Mouse (Mus musculus): ENCODE measurements around the gene Rnf126. TPM values are rescaled to one million over a fixed set of nuclear protein-coding genes. Genes with fewer than 3 reads are reported as not detected.

Rnf126 gene
- polyA plus RNA-seq, 1 experiment from 2014 or later, result 77.0 TPM

DNA sequence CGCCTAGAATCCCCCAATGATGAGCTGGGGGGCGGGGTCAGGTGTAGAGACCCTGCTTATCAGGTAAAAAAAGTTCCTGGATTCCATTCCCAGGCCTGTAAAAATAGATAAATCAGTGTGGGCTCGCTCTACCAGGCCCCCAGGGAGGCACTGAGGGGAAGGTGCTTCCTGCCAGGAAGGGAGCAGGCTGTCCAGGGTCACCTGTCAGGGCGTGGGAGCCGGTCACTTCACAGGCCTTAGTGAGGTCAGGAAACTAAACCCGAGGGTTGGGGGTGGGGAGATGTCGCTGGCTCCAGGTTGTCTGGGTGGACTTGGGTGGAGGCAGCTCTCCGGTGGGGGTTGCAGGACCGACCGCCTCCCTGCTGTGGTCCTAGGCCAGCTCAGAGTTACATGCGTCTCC lies 38.9 kb upstream of the Rnf126 start:
- Histone ChIP-seq H3K4me1 (ENCODE audit: insufficient read depth, low read length) (peaks cover 69% of the 10 kb centered on the region), H3K4me3 (ENCODE audit: low read length) (no peak overlapping the region), H3K9ac (replicated peaks; ENCODE audit: low read length) (0 out of 2 replicates have a peak overlapping the region, but pooled peaks have one; percentile 10)

DNA sequence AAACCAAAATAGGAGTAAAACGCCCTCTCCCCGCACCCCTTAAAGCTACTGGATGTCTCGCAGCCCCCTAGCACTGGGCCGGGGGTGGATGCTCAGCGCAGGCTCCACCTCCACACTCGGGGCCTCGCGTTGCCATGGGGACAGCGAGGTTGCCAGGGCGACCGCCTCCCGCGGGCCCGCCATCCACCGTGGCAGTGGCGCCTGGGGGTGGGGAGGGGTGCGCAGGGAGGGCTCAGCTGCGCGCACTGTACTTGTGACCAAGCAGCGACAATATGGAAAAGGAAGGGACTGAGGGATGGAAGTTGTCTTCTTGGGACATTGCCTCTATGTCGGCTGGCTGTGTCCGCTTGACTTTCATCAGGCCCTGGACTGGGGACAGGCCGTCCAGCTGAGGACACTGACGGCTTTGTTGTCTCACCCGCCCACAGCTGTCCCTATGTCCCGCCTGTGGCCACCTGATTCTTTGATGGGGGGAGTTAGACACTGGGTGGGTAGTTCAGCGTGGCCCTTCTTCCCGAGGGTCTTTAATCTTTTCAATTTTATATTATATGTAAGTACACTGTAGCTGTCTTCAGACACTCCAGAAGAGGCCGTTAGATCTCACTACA lies 37.1 kb upstream of the Rnf126 start:
- H3K4me3 ChIP-seq (ENCODE audit: low read length), result no peak overlapping the region
- no peak overlapping the region; the same call in 1 of the 2 replicates for H3K27ac ChIP-seq (ENCODE audit: low read length)
- peak overlapping the region; percentile 27 for H3K4me2 ChIP-seq (replicated peaks; ENCODE audit: low read depth, low read length)
- ATAC-seq (ENCODE audit: low FRiP score, low TSS enrichment), result peak; percentile 50
- no peaks in the 10 kb centered on the region for H3K27me3 ChIP-seq (ENCODE audit: insufficient read depth, low read length)
- H3K9me3 ChIP-seq (ENCODE audit: low read length), result no peaks in the 10 kb centered on the region
- peaks cover 10% of the 10 kb centered on the region for H3K36me3 ChIP-seq (ENCODE audit: insufficient read depth, low read length)
- 7% methylated on average over 29 of the region's 29 CpGs for WGBS
- H3K4me1 ChIP-seq (ENCODE audit: insufficient read depth, low read length), result peaks cover 78% of the 10 kb centered on the region
- peak overlapping the region; percentile 44 for H3K9ac ChIP-seq (replicated peaks; ENCODE audit: low read length)

More for the DNA sequence above, 38.9 kb upstream of the Rnf126 start:
- peak overlapping the region; percentile 3; the same call in 1 of the 2 replicates for H3K4me2 ChIP-seq (replicated peaks; ENCODE audit: low read depth, low read length)
- no peaks in the 10 kb centered on the region for H3K27me3 ChIP-seq (ENCODE audit: insufficient read depth, low read length)
- no peak for ATAC-seq (ENCODE audit: low FRiP score, low TSS enrichment)
- peaks cover 22% of the 10 kb centered on the region for H3K36me3 ChIP-seq (ENCODE audit: insufficient read depth, low read length)
- H3K27ac ChIP-seq (ENCODE audit: low read length), result peak overlapping the region; percentile 81; the same call in 1 of the 2 replicates
- 20% methylated on average over 11 of the region's 11 CpGs for WGBS
- no peaks in the 10 kb centered on the region for H3K9me3 ChIP-seq (ENCODE audit: low read length)

DNA sequence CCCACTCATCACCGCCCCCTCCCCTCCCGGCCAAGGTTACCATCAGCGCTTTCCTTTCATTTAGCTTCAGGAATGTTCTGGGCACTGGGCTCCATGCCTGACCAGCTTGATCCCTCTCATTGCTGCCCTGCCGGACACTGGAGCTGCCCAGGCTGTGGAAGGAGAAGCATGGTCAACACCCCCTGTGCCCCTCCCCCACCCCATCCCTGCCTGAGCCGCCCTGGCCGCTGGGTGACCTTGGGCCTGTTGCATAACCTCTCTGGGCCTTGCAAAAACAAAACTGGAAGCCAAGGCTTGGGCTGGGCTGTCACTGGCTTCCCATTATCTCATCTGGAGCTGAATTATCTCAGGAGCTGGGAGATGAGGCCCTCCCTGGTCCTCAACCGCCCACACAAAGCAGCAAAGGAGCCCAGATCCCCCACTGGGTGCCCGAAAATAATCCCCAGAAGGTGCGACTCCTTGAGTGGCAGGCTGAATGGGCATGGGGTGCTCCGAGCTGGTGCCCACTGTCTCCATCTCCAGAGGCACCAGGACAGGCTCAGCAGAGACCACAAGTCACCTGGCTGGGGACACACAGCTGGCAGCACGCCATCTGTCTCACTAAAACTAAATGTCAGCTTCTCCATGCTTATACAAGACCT lies 35.7 kb upstream of the Rnf126 start:
- Histone ChIP-seq H3K9me3 (ENCODE audit: low read length) (no peaks in the 10 kb centered on the region), H3K9ac (replicated peaks; ENCODE audit: low read length) (peak overlapping the region; percentile 29; the same call in 1 of the 2 replicates), H3K27ac (ENCODE audit: low read length) (peak overlapping the region; percentile 80), H3K4me1 (ENCODE audit: insufficient read depth, low read length) (peaks cover 82% of the 10 kb centered on the region), H3K36me3 (ENCODE audit: insufficient read depth, low read length) (peaks cover 2% of the 10 kb centered on the region; the same call in 1 of the 2 replicates), H3K4me2 (replicated peaks; ENCODE audit: low read depth, low read length) (peak overlapping the region; percentile 18; the same call in 1 of the 2 replicates), H3K27me3 (ENCODE audit: insufficient read depth, low read length) (no peaks in the 10 kb centered on the region), H3K4me3 (ENCODE audit: low read length) (no peak overlapping the region)
- WGBS, result 28% methylated on average over 11 of the region's 11 CpGs
- ATAC-seq (ENCODE audit: low FRiP score, low TSS enrichment), result peak; percentile 67

DNA sequence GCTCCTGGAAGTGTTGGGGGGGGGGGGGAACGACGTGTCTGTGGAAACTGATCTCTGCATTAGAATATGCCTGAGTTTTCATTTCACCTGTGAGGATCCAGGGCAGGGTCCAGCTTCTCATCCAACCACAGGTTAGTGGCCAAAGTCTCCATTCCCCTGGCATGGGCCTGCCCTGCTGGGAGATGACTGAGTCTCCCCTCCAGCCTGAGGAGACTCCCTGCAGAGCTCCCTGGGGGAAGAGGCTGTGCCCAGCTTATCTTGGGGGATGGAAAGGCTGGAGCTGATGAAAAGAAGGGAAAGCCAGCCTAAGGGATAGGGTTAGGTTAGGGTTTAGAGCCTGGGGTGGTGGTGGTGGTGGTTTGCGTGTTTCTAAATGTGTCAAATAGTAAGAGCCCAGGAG lies 35.1 kb upstream of the Rnf126 start:
- peak overlapping the region; percentile 29; the same call in 1 of the 2 replicates for H3K9ac ChIP-seq (replicated peaks; ENCODE audit: low read length)
- H3K27ac ChIP-seq (ENCODE audit: low read length), result peak overlapping the region; percentile 80
- H3K4me1 ChIP-seq (ENCODE audit: insufficient read depth, low read length), result peaks cover 82% of the 10 kb centered on the region
- peak; percentile 9; the same call in 1 of the 2 replicates for ATAC-seq (ENCODE audit: low FRiP score, low TSS enrichment)
- no peak overlapping the region for H3K4me3 ChIP-seq (ENCODE audit: low read length)
- WGBS, result 25% methylated on average over 3 of the region's 3 CpGs
- no peaks in the 10 kb centered on the region for H3K9me3 ChIP-seq (ENCODE audit: low read length)
- H3K4me2 ChIP-seq (replicated peaks; ENCODE audit: low read depth, low read length), result no peak overlapping the region
- H3K36me3 ChIP-seq (ENCODE audit: insufficient read depth, low read length), result no peaks in the 10 kb centered on the region
- H3K27me3 ChIP-seq (ENCODE audit: insufficient read depth, low read length), result no peaks in the 10 kb centered on the region

DNA sequence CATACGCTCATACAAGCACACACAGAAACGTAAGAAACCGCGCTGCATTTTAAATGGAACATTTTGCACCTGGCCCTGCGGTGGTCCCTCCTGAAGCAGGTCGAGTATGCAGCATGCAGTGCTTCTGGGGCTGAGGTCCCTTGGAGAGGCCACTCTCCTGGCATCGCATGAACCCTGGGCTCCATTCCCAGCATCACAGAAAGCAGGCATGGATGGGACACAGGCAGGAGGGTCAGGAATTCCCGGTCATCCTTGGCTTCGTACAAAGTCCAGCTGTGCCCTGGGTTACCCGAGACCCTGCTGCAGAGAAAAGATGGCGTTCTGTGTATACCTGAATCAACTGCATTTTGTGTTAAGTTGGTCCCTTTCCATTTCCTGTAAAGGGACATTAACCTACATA lies 33.8 kb upstream of the Rnf126 start:
- Histone ChIP-seq H3K4me2 (replicated peaks; ENCODE audit: low read depth, low read length) (no peak overlapping the region), H3K9me3 (ENCODE audit: low read length) (no peaks in the 10 kb centered on the region), H3K4me3 (ENCODE audit: low read length) (no peak overlapping the region), H3K27me3 (ENCODE audit: insufficient read depth, low read length) (no peaks in the 10 kb centered on the region), H3K36me3 (ENCODE audit: insufficient read depth, low read length) (no peaks in the 10 kb centered on the region), H3K9ac (replicated peaks; ENCODE audit: low read length) (no peak overlapping the region), H3K27ac (ENCODE audit: low read length) (no peak overlapping the region), H3K4me1 (ENCODE audit: insufficient read depth, low read length) (peaks cover 77% of the 10 kb centered on the region)
- WGBS, result 74% methylated on average over 11 of the region's 11 CpGs
- no peak for ATAC-seq (ENCODE audit: low FRiP score, low TSS enrichment)

DNA sequence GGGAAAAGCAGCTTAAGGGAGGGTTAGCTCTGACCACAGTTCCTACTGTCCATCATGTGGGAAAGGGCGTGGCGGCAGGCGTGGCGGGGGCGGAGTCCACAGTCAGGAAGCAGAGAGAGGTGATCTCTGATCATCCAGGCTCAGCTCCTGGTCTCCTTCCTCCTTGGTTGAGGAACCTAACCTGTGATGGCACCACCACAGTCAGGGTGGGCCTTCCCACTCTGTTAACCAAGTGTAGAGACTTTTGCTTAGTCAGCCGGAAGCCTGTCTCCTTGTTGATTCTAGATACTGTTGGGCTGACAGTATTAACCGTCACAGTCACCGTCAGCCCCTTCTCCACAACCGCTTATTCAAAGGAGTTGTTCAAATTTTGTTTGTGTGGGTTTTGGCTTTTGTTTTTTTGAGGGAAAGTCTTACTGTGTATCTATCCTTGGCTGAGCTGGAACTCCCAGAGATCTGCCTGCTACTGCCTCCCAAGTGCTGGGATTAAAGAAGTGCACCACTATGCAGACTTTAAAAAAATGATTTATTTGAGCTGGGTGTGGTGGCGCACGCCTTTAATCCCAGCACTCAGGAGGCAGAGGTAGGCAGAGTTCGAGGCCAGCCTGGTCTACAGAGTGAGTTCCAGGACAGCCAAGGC lies 31.7 kb upstream of the Rnf126 start:
- peaks cover 67% of the 10 kb centered on the region for H3K4me1 ChIP-seq (ENCODE audit: insufficient read depth, low read length)
- H3K4me3 ChIP-seq (ENCODE audit: low read length), result no peak overlapping the region
- no peak overlapping the region for H3K9ac ChIP-seq (replicated peaks; ENCODE audit: low read length)
- no peak overlapping the region for H3K27ac ChIP-seq (ENCODE audit: low read length)
- H3K9me3 ChIP-seq (ENCODE audit: low read length), result no peaks in the 10 kb centered on the region
- H3K27me3 ChIP-seq (ENCODE audit: insufficient read depth, low read length), result no peaks in the 10 kb centered on the region
- no peak for ATAC-seq (ENCODE audit: low FRiP score, low TSS enrichment)
- no peaks in the 10 kb centered on the region for H3K36me3 ChIP-seq (ENCODE audit: insufficient read depth, low read length)
- no peak overlapping the region for H3K4me2 ChIP-seq (replicated peaks; ENCODE audit: low read depth, low read length)
- 75% methylated on average over 12 of the region's 12 CpGs for WGBS

DNA sequence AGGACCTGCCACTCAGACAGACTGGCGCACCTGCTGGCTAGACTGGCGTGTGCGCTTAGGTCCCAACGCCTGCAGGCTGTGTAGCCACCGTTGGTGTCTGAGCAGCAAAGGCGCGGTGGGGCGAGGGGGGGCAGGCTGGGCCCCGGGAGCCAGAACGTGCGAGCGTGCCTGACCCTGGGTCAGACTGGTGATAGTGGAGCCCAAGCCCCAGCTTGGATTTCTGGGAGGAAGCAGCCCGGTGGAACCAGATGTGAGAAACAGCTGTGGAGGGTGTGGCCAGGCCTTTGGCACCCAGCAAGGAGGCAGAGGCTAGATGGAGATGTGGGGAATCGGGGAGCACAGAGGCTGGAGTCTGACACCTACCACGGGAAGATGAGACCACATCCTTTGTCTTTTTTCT lies 30.6 kb upstream of the Rnf126 start:
- H3K27ac ChIP-seq (ENCODE audit: low read length), result 0 out of 2 replicates have a peak overlapping the region, but pooled peaks have one; percentile 20
- H3K9me3 ChIP-seq (ENCODE audit: low read length), result no peaks in the 10 kb centered on the region
- H3K27me3 ChIP-seq (ENCODE audit: insufficient read depth, low read length), result no peaks in the 10 kb centered on the region
- no peaks in the 10 kb centered on the region for H3K36me3 ChIP-seq (ENCODE audit: insufficient read depth, low read length)
- H3K9ac ChIP-seq (replicated peaks; ENCODE audit: low read length), result peak overlapping the region; percentile 41
- H3K4me2 ChIP-seq (replicated peaks; ENCODE audit: low read depth, low read length), result no peak overlapping the region
- ATAC-seq (ENCODE audit: low FRiP score, low TSS enrichment), result no peak
- H3K4me1 ChIP-seq (ENCODE audit: insufficient read depth, low read length), result peaks cover 64% of the 10 kb centered on the region
- 32% methylated on average over 15 of the region's 15 CpGs for WGBS
- H3K4me3 ChIP-seq (ENCODE audit: low read length), result no peak overlapping the region

DNA sequence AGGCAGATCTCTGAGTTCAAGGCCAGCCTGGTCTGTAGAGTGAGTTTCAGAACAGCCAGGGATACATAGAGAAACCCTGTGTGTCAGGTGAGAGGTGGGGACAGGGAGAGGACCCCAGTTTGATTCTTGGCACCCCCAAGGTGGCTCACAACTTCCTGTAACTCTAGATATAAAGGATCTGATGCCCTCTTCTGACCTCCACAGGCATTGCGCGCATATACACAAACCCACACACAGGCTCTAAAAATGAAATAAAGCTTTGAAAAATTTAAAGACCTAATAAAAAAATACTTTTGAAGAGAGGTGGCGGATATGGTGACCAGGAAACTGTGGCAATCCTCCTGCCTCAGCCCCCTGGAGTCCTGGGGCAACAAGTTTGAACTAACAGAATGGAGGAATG lies 29.2 kb upstream of the Rnf126 start:
- Histone ChIP-seq H3K4me1 (ENCODE audit: insufficient read depth, low read length) (peaks cover 50% of the 10 kb centered on the region), H3K27ac (ENCODE audit: low read length) (no peak overlapping the region), H3K36me3 (ENCODE audit: insufficient read depth, low read length) (no peaks in the 10 kb centered on the region), H3K4me3 (ENCODE audit: low read length) (no peak overlapping the region), H3K9me3 (ENCODE audit: low read length) (no peaks in the 10 kb centered on the region), H3K27me3 (ENCODE audit: insufficient read depth, low read length) (no peaks in the 10 kb centered on the region), H3K9ac (replicated peaks; ENCODE audit: low read length) (no peak overlapping the region), H3K4me2 (replicated peaks; ENCODE audit: low read depth, low read length) (no peak overlapping the region)
- no peak for ATAC-seq (ENCODE audit: low FRiP score, low TSS enrichment)
- WGBS, result 95% methylated on average over 3 of the region's 3 CpGs

DNA sequence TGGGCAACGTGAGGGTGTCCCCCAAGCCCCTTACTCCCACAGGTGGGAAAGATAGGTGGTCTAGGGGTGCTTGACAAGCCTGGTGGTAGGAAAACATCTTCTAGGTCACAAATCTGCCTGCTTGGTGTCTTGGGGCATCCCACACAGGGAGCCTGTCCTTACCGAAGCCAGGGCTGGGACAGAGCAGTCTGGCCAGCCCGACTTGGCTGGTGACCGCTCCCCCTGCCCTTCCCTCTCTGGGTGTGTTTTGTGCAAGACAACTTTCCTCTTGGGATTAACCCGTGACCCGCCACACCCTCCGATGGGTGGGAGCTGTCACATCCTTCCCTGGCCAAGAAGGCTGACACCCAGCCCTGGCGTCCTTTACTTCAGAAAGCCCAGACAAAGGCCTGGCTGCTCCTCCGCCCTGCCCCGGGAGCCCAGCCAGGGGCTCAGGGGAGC lies 27.8 kb upstream of the Rnf126 start:
- Histone ChIP-seq H3K9me3 (ENCODE audit: low read length) (no peaks in the 10 kb centered on the region), H3K27me3 (ENCODE audit: insufficient read depth, low read length) (no peaks in the 10 kb centered on the region), H3K4me2 (replicated peaks; ENCODE audit: low read depth, low read length) (peak overlapping the region; percentile 81), H3K9ac (replicated peaks; ENCODE audit: low read length) (peak overlapping the region; percentile 95), H3K4me3 (ENCODE audit: low read length) (peak overlapping the region; percentile 93), H3K4me1 (ENCODE audit: insufficient read depth, low read length) (peaks cover 43% of the 10 kb centered on the region), H3K27ac (ENCODE audit: low read length) (peak overlapping the region; percentile 90), H3K36me3 (ENCODE audit: insufficient read depth, low read length) (no peaks in the 10 kb centered on the region)
- ATAC-seq (ENCODE audit: low FRiP score, low TSS enrichment), result peak; percentile 70
- WGBS, result 8% methylated on average over 10 of the region's 10 CpGs
